Mouse (Mus musculus) lung, embryonic 14.5 days (tissue): ENCODE measurements at regions not wholly inside any gene's neighbourhood (a gene's known extent, or its start where the extent isn't known, plus 50 kb on each side); places are given as distances from the start of the nearest gene placed in this dataset.

Experiments used
- ATAC-seq: fragments of 200-750 bp; cut with Nextera tagmentation; 2 replicates; pipeline ENCODE4 v1.8.0; 2017; ENCODE audit warnings: mild to moderate bottlenecking, moderate TSS enrichment, moderate library complexity; ENCODE audit not compliant: insufficient read depth
- DNase-seq: peaks from one replicate; pipeline ENCODE4 v3.0.0-alpha.2; 2015
- H3K27ac ChIP-seq: fragments of 300-500 bp; sonication (generic); 2 replicates; pipeline ENCODE4 v1.5.1; 2014; ENCODE audit warnings: low read depth, mild to moderate bottlenecking, moderate library complexity
- H3K27me3 ChIP-seq: fragments of 300-500 bp; sonication (generic); 2 replicates; pipeline ENCODE4 v1.6.1; 2014; ENCODE audit warnings: low read length, control low read depth; ENCODE audit not compliant: insufficient read depth
- H3K36me3 ChIP-seq: fragments of 300-500 bp; sonication (generic); 2 replicates; pipeline ENCODE4 v1.6.1; 2014; ENCODE audit warnings: control low read depth; ENCODE audit not compliant: insufficient read depth
- H3K4me1 ChIP-seq: fragments of 300-500 bp; sonication (generic); 2 replicates; pipeline ENCODE4 v1.6.1; 2014; ENCODE audit warnings: antibody characterized with exemption, control low read depth; ENCODE audit not compliant: insufficient read depth
- H3K4me2 ChIP-seq: fragments of 300-500 bp; sonication (generic); 2 replicates; pipeline ENCODE4 v1.6.1; 2014; ENCODE audit warnings: mild to moderate bottlenecking
- H3K4me3 ChIP-seq: fragments of 300-500 bp; sonication (generic); 2 replicates; pipeline ENCODE4 v1.5.1; 2014; ENCODE audit warnings: low read depth, low read length
- H3K9ac ChIP-seq: fragments of 300-500 bp; sonication (generic); 2 replicates; pipeline ENCODE4 v1.6.1; 2014
- H3K9me3 ChIP-seq: fragments of 300-500 bp; sonication (generic); 2 replicates; pipeline ENCODE4 v1.6.1; 2016; ENCODE audit warnings: low read depth, low read length, control low read depth
- CTCF ChIP-seq: IDR thresholded peaks from 2 replicates; pipeline ENCODE4 v1.5.1; 2016; ENCODE audit warnings: antibody characterized with exemption, low read depth
- WGBS: fragments of 180-500 bp; shearing (Covaris S2); extraction: QIAGEN DNeasy Blood & Tissue Kit; methylation state at CpG from one replicate; pipeline ENCODE4 v1.1.7; 2014; 5-methylcytosine and 5-hydroxymethylcytosine counted together

GRCm38 (mm10) chr2:79059944-79060238 lies 192.0 kb downstream of the Ube2e3 start:
- no peaks in the 10 kb centered on the region for H3K9me3 ChIP-seq
- no peaks in the 10 kb centered on the region for H3K36me3 ChIP-seq
- no peak overlapping the region for H3K9ac ChIP-seq
- TF ChIP-seq CTCF, result no peak
- 80% methylated on average over 4 of the region's 4 CpGs for WGBS
- no peaks in the 10 kb centered on the region for H3K4me1 ChIP-seq
- ATAC-seq (no peak), DNase-seq (no peak)
- H3K4me3 ChIP-seq, result no peak overlapping the region
- no peak overlapping the region for H3K4me2 ChIP-seq
- no peaks in the 10 kb centered on the region for H3K27me3 ChIP-seq
- H3K27ac ChIP-seq, result no peak overlapping the region

DNA sequence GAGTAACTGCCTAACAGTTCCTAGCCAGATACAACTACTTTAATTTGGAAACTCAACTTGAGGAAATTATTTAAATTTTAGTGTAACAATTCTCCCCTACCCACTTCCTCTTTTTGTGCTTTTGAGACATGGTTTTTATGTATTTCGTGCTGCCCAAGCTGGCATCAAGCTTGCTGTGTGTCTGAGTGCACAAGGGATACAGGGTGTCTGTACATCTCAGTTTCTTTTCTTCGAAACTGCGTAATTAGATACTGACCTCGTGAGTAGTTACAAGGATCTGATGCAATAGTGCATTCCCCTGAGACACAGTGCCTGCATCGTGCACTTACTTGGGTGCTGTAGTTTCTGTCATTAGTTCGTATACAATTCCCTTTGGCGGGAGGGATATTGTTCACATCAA lies 192.4 kb downstream of the Ube2e3 start:
- no peaks in the 10 kb centered on the region for H3K4me1 ChIP-seq
- H3K4me2 ChIP-seq, result no peak overlapping the region
- ATAC-seq (no peak), DNase-seq (no peak)
- TF ChIP-seq CTCF, result no peak
- H3K9ac ChIP-seq, result no peak overlapping the region
- no peaks in the 10 kb centered on the region for H3K9me3 ChIP-seq
- no peak overlapping the region for H3K4me3 ChIP-seq
- H3K27me3 ChIP-seq, result no peaks in the 10 kb centered on the region
- no peaks in the 10 kb centered on the region for H3K36me3 ChIP-seq
- 79% methylated on average over 7 of the region's 7 CpGs for WGBS
- H3K27ac ChIP-seq, result no peak overlapping the region

DNA sequence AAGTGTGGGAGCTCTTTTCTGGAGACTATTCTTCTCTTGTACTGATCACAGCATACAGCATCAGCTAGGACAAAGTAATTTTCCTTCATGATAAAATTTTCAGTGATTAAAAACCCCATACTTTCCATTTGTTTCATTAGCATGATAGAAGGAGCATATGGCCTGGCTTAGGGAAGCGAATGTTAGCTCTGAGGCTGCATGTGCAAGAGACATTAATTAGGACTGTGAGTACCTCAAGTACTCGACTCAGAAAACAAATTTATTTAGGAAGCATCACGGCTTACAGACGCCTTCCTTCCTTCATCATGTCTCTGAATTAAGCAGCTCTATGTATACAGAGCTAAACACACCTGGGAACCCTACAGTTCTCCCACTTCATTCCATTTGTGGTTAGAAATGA lies 193.6 kb upstream of the Itga4 start:
- Histone ChIP-seq H3K9ac (no peak overlapping the region), H3K4me3 (no peak overlapping the region), H3K9me3 (no peaks in the 10 kb centered on the region), H3K4me1 (no peaks in the 10 kb centered on the region), H3K4me2 (no peak overlapping the region), H3K27ac (no peak overlapping the region), H3K27me3 (no peaks in the 10 kb centered on the region), H3K36me3 (no peaks in the 10 kb centered on the region)
- 67% methylated on average over 4 of the region's 4 CpGs for WGBS
- ATAC-seq (no peak), DNase-seq (no peak)
- TF ChIP-seq CTCF, result no peak

- peak; percentile 64 for DNase-seq
- peak; percentile 79 for ATAC-seq
Measured at GRCm38 (mm10) chr2:79062196-79062636, 193.0 kb upstream of the Itga4 start.

GRCm38 (mm10) chr2:79063641-79064040 lies 191.6 kb upstream of the Itga4 start:
- no peak overlapping the region for H3K4me2 ChIP-seq
- no peak overlapping the region for H3K4me3 ChIP-seq
- H3K9ac ChIP-seq, result no peak overlapping the region
- ATAC-seq (no peak), DNase-seq (no peak)
- no peak for TF ChIP-seq CTCF
- H3K36me3 ChIP-seq, result no peaks in the 10 kb centered on the region
- no peaks in the 10 kb centered on the region for H3K27me3 ChIP-seq
- no peak overlapping the region for H3K27ac ChIP-seq
- no peaks in the 10 kb centered on the region for H3K4me1 ChIP-seq
- 75% methylated on average over 2 of the region's 2 CpGs for WGBS
- H3K9me3 ChIP-seq, result no peaks in the 10 kb centered on the region

More at GRCm38 (mm10) chr2:79062196-79062636, 193.0 kb upstream of the Itga4 start:
- H3K9ac ChIP-seq, result no peak overlapping the region
- 46% methylated on average over 6 of the region's 6 CpGs for WGBS
- H3K36me3 ChIP-seq, result no peaks in the 10 kb centered on the region
- no peak overlapping the region for H3K4me3 ChIP-seq
- H3K27me3 ChIP-seq, result no peaks in the 10 kb centered on the region
- no peak overlapping the region for H3K27ac ChIP-seq
- H3K9me3 ChIP-seq, result no peaks in the 10 kb centered on the region
- H3K4me2 ChIP-seq, result no peak overlapping the region
- no peaks in the 10 kb centered on the region for H3K4me1 ChIP-seq
- no peak for TF ChIP-seq CTCF

GRCm38 (mm10) chr2:79065321-79065720 lies 189.9 kb upstream of the Itga4 start:
- Histone ChIP-seq H3K36me3 (no peaks in the 10 kb centered on the region), H3K27ac (no peak overlapping the region), H3K4me3 (no peak overlapping the region), H3K9ac (no peak overlapping the region), H3K4me2 (no peak overlapping the region), H3K9me3 (no peaks in the 10 kb centered on the region), H3K4me1 (no peaks in the 10 kb centered on the region), H3K27me3 (no peaks in the 10 kb centered on the region)
- TF ChIP-seq CTCF, result no peak
- WGBS, result 76% methylated on average over 1 of the region's 1 CpGs
- no peak for DNase-seq
- ATAC-seq, result no peak

GRCm38 (mm10) chr2:79076115-79076514 lies 179.1 kb upstream of the Itga4 start:
- Histone ChIP-seq H3K9me3 (no peaks in the 10 kb centered on the region), H3K27me3 (no peaks in the 10 kb centered on the region), H3K36me3 (no peaks in the 10 kb centered on the region), H3K27ac (no peak overlapping the region), H3K9ac (no peak overlapping the region), H3K4me3 (no peak overlapping the region), H3K4me1 (no peaks in the 10 kb centered on the region), H3K4me2 (no peak overlapping the region)
- no peak for TF ChIP-seq CTCF
- 29% methylated on average over 2 of the region's 2 CpGs for WGBS
- DNase-seq (no peak), ATAC-seq (no peak)

DNA sequence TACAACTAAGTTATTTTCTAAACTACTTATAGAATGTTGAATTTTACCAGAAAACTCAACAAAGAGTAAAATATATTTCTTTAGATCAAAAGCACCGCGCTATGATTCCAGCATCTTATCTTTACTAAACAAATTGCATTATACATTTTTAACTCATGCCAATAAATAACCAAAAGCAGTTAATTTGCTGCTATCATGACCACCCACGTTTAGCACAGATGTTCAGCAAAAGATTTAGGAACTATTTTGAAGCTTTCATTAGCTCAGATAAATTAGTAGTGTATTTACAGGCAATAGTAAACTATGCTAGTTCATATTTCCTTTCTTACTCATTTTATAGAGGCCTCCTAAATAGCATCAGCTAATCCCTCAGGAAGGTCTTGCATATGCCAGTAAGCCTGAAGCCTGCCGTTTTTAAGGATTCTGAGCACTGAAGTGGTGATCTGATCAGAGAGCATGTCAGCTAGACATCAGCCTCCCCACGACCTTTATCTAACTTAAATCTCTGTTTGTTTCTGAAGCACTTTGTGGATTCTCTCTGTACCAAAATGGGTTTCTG lies 176.3 kb upstream of the Itga4 start:
- H3K27ac ChIP-seq, result no peak overlapping the region
- no peak for TF ChIP-seq CTCF
- no peaks in the 10 kb centered on the region for H3K9me3 ChIP-seq
- H3K27me3 ChIP-seq, result no peaks in the 10 kb centered on the region
- no peaks in the 10 kb centered on the region for H3K36me3 ChIP-seq
- 27% methylated on average over 5 of the region's 5 CpGs for WGBS
- H3K9ac ChIP-seq, result no peak overlapping the region
- no peak overlapping the region for H3K4me3 ChIP-seq
- DNase-seq (peak; percentile 76), ATAC-seq (peak; percentile 75)
- no peak overlapping the region for H3K4me2 ChIP-seq
- H3K4me1 ChIP-seq, result no peaks in the 10 kb centered on the region
